Mouse (Mus musculus): ENCODE data around the gene Dkk3. TPM values are rescaled to one million over a fixed set of nuclear protein-coding genes. Genes with fewer than 3 reads are reported as not detected.
"Not testable (repeated sequence)": the region's sequence is repeated elsewhere in the genome, so short reads cannot be mapped to it uniquely, and the experiment has no call there.

Dkk3 gene
- polyA plus RNA-seq, 1 experiment from 2014 or later: 26.7 TPM

DNA sequence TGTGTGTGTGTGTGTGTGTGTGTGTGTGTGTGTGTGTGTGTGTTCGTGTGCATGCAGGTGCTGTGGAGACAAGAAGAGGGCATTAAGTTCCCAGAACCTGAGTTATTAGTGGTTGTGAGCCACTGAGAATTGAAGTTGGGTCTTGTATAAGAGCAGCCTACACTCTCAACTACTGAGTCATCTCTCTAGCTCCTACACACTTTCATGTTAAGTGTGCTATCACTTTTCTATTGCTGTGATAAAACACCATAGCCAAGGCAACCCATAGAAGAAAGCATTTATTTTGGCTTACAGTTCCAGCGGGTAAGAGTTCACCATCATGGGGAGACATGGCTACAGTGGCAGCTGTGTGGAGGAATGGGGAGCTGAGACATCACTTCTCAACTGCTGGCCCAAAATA, 17.8 kb upstream of the Dkk3 start:
- ATAC-seq: no peak
- no peaks in the 10 kb centered on the region for H3K9me3 ChIP-seq (ENCODE audit: control insufficient read depth, low read length)
- H3K36me3 ChIP-seq (ENCODE audit: control insufficient read depth, insufficient read depth, low read length): no peaks in the 10 kb centered on the region
- H3K4me1 ChIP-seq (ENCODE audit: control insufficient read depth, insufficient read depth, low read length): peaks cover 4% of the 10 kb centered on the region; the same call in 1 of the 2 replicates
- H3K27ac ChIP-seq (ENCODE audit: low read length): no peak overlapping the region
- H3K9ac ChIP-seq (ENCODE audit: low read depth, low read length): no peak overlapping the region
- no peak overlapping the region for H3K4me3 ChIP-seq (ENCODE audit: low read length)
- 0 out of 2 replicates have a peak, but pooled peaks cover 2% of the 10 kb centered on the region for H3K27me3 ChIP-seq (replicated peaks; ENCODE audit: control insufficient read depth, insufficient read depth, low read length)
- no peak overlapping the region for H3K4me2 ChIP-seq (ENCODE audit: low read depth, low read length)
- WGBS: 87% methylated on average over 2 of the region's 2 CpGs

- 0 out of 2 replicates have a peak, but pooled peaks cover 2% of the 10 kb centered on the region for H3K27me3 ChIP-seq (replicated peaks; ENCODE audit: control insufficient read depth, insufficient read depth, low read length)
- 62% methylated on average over 4 of the region's 4 CpGs for WGBS
Observed at GRCm38 (mm10) chr7:112172669-112173068, 13.8 kb upstream of the Dkk3 start.

GRCm38 (mm10) chr7:112169955-112170692, 11.3 kb upstream of the Dkk3 start:
- no peaks in the 10 kb centered on the region for H3K9me3 ChIP-seq (ENCODE audit: control insufficient read depth, low read length)
- H3K4me3 ChIP-seq (ENCODE audit: low read length): no peak overlapping the region
- peaks cover 7% of the 10 kb centered on the region for H3K4me1 ChIP-seq (ENCODE audit: control insufficient read depth, insufficient read depth, low read length)
- 13% methylated on average over 10 of the region's 10 CpGs for WGBS
- no peak overlapping the region for H3K9ac ChIP-seq (ENCODE audit: low read depth, low read length)
- no peaks in the 10 kb centered on the region for H3K36me3 ChIP-seq (ENCODE audit: control insufficient read depth, insufficient read depth, low read length)
- H3K27ac ChIP-seq (ENCODE audit: low read length): 0 out of 2 replicates have a peak overlapping the region, but pooled peaks have one; percentile 36
- peak; percentile 80 for ATAC-seq
- H3K4me2 ChIP-seq (ENCODE audit: low read depth, low read length): no peak overlapping the region
- H3K27me3 ChIP-seq (replicated peaks; ENCODE audit: control insufficient read depth, insufficient read depth, low read length): 0 out of 2 replicates have a peak, but pooled peaks cover 2% of the 10 kb centered on the region

More at GRCm38 (mm10) chr7:112172669-112173068, 13.8 kb upstream of the Dkk3 start:
- H3K4me3 ChIP-seq (ENCODE audit: low read length): no peak overlapping the region
- H3K27ac ChIP-seq (ENCODE audit: low read length): no peak overlapping the region
- H3K9me3 ChIP-seq (ENCODE audit: control insufficient read depth, low read length): no peaks in the 10 kb centered on the region
- no peak overlapping the region for H3K9ac ChIP-seq (ENCODE audit: low read depth, low read length)
- ATAC-seq: no peak
- no peak overlapping the region for H3K4me2 ChIP-seq (ENCODE audit: low read depth, low read length)
- no peaks in the 10 kb centered on the region for H3K36me3 ChIP-seq (ENCODE audit: control insufficient read depth, insufficient read depth, low read length)
- H3K4me1 ChIP-seq (ENCODE audit: control insufficient read depth, insufficient read depth, low read length): peaks cover 7% of the 10 kb centered on the region

DNA sequence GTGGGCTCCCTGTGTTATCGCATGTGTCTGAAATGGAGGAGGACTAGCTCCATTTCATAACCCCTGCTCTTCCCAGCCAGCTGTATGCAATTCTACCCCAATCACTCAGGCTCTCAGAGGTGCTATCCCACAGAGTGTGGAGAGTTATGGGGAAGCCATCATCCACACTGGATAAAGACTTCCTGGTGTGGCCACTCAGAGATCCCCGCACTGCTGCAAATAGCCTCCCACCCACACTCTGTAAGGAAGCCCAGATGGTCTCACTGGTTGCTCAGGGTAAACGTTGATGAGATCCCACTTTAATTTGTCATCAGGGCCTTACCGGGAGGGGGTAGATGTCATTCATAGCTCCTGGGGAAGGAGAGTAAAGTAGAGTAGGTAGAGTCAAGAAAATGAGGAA, 6.7 kb upstream of the Dkk3 start:
- WGBS: 75% methylated on average over 4 of the region's 4 CpGs
- no peaks in the 10 kb centered on the region for H3K9me3 ChIP-seq (ENCODE audit: control insufficient read depth, low read length)
- no peak for ATAC-seq

GRCm38 (mm10) chr7:112165032-112165431, 6.2 kb upstream of the Dkk3 start:
- not testable (repeated sequence) for H3K27me3 ChIP-seq (replicated peaks; ENCODE audit: control insufficient read depth, insufficient read depth, low read length); H3K9me3 ChIP-seq (ENCODE audit: control insufficient read depth, low read length); H3K4me3 ChIP-seq (ENCODE audit: low read length); ATAC-seq; H3K4me1 ChIP-seq (ENCODE audit: control insufficient read depth, insufficient read depth, low read length); H3K4me2 ChIP-seq (ENCODE audit: low read depth, low read length); H3K36me3 ChIP-seq (ENCODE audit: control insufficient read depth, insufficient read depth, low read length); H3K9ac ChIP-seq (ENCODE audit: low read depth, low read length); H3K27ac ChIP-seq (ENCODE audit: low read length)
- 89% methylated on average over 4 of the region's 4 CpGs for WGBS

More for the DNA sequence above, 6.7 kb upstream of the Dkk3 start:
- no peak overlapping the region for H3K4me3 ChIP-seq (ENCODE audit: low read length)
- H3K9ac ChIP-seq (ENCODE audit: low read depth, low read length): no peak overlapping the region
- H3K27me3 ChIP-seq (replicated peaks; ENCODE audit: control insufficient read depth, insufficient read depth, low read length): no peaks in the 10 kb centered on the region
- no peak overlapping the region for H3K27ac ChIP-seq (ENCODE audit: low read length)
- H3K4me2 ChIP-seq (ENCODE audit: low read depth, low read length): no peak overlapping the region
- peaks cover 7% of the 10 kb centered on the region for H3K4me1 ChIP-seq (ENCODE audit: control insufficient read depth, insufficient read depth, low read length)
- no peaks in the 10 kb centered on the region for H3K36me3 ChIP-seq (ENCODE audit: control insufficient read depth, insufficient read depth, low read length)

- ATAC-seq: no peak
- Histone ChIP-seq H3K27me3 (replicated peaks; ENCODE audit: control insufficient read depth, insufficient read depth, low read length) (no peaks in the 10 kb centered on the region), H3K4me1 (ENCODE audit: control insufficient read depth, insufficient read depth, low read length) (no peaks in the 10 kb centered on the region), H3K36me3 (ENCODE audit: control insufficient read depth, insufficient read depth, low read length) (no peaks in the 10 kb centered on the region), H3K9me3 (ENCODE audit: control insufficient read depth, low read length) (no peaks in the 10 kb centered on the region), H3K9ac (ENCODE audit: low read depth, low read length) (no peak overlapping the region), H3K27ac (ENCODE audit: low read length) (no peak overlapping the region), H3K4me2 (ENCODE audit: low read depth, low read length) (no peak overlapping the region), H3K4me3 (ENCODE audit: low read length) (no peak overlapping the region)
- 60% methylated on average over 3 of the region's 3 CpGs for WGBS
Observed at GRCm38 (mm10) chr7:112164430-112164829, 5.6 kb upstream of the Dkk3 start.

DNA sequence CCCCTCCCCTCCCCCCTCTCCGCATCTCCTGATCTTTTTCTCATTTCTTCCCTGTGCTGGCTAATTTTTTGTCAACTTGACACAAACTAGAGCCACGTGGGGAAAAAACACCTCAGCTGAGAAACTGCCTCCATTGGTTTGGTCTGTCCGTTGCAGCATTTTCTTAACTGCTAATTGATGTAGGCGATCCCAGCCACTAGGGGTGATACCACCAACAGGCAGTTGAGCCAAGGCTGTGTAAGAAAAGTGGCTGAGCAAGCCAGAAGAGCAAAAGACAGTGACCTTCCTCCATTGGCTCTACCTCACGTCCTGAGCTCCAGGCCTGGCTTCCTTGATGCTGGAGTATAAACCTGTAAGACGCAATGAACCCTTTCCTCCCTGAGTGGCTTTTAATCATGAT, 978 bp upstream of the Dkk3 start:
- H3K4me2 ChIP-seq (ENCODE audit: low read depth, low read length): no peak overlapping the region
- no peaks in the 10 kb centered on the region for H3K9me3 ChIP-seq (ENCODE audit: control insufficient read depth, low read length)
- H3K27ac ChIP-seq (ENCODE audit: low read length): no peak overlapping the region
- 59% methylated on average over 6 of the region's 6 CpGs for WGBS
- no peak overlapping the region for H3K4me3 ChIP-seq (ENCODE audit: low read length)
- H3K4me1 ChIP-seq (ENCODE audit: control insufficient read depth, insufficient read depth, low read length): peaks cover 14% of the 10 kb centered on the region
- no peak overlapping the region for H3K9ac ChIP-seq (ENCODE audit: low read depth, low read length)
- no peaks in the 10 kb centered on the region for H3K36me3 ChIP-seq (ENCODE audit: control insufficient read depth, insufficient read depth, low read length)
- no peaks in the 10 kb centered on the region for H3K27me3 ChIP-seq (replicated peaks; ENCODE audit: control insufficient read depth, insufficient read depth, low read length)
- ATAC-seq: no peak

- peak overlapping the region; percentile 63 for H3K4me2 ChIP-seq (ENCODE audit: low read depth, low read length)
- WGBS: under 1% methylated on average over 22 of the region's 23 CpGs
- peak overlapping the region; percentile 55 for H3K4me3 ChIP-seq (ENCODE audit: low read length)
- H3K36me3 ChIP-seq (ENCODE audit: control insufficient read depth, insufficient read depth, low read length): no peaks in the 10 kb centered on the region
- no peaks in the 10 kb centered on the region for H3K27me3 ChIP-seq (replicated peaks; ENCODE audit: control insufficient read depth, insufficient read depth, low read length)
- H3K9me3 ChIP-seq (ENCODE audit: control insufficient read depth, low read length): no peaks in the 10 kb centered on the region
- peaks cover 17% of the 10 kb centered on the region for H3K4me1 ChIP-seq (ENCODE audit: control insufficient read depth, insufficient read depth, low read length)
- H3K9ac ChIP-seq (ENCODE audit: low read depth, low read length): peak overlapping the region; percentile 70
- ATAC-seq: peak; percentile 58
- H3K27ac ChIP-seq (ENCODE audit: low read length): peak overlapping the region; percentile 73
Observed at GRCm38 (mm10) chr7:112158316-112158741, 528 bp downstream of the Dkk3 start.

GRCm38 (mm10) chr7:112157584-112158315, 1.1 kb downstream of the Dkk3 start:
- peak; percentile 22 for ATAC-seq
- peak overlapping the region; percentile 63 for H3K4me2 ChIP-seq (ENCODE audit: low read depth, low read length)
- H3K4me1 ChIP-seq (ENCODE audit: control insufficient read depth, insufficient read depth, low read length): peaks cover 17% of the 10 kb centered on the region
- H3K36me3 ChIP-seq (ENCODE audit: control insufficient read depth, insufficient read depth, low read length): no peaks in the 10 kb centered on the region
- peak overlapping the region; percentile 73 for H3K27ac ChIP-seq (ENCODE audit: low read length)
- WGBS: 13% methylated on average over 23 of the region's 23 CpGs
- H3K9me3 ChIP-seq (ENCODE audit: control insufficient read depth, low read length): no peaks in the 10 kb centered on the region
- H3K9ac ChIP-seq (ENCODE audit: low read depth, low read length): peak overlapping the region; percentile 70
- no peaks in the 10 kb centered on the region for H3K27me3 ChIP-seq (replicated peaks; ENCODE audit: control insufficient read depth, insufficient read depth, low read length)
- peak overlapping the region; percentile 55 for H3K4me3 ChIP-seq (ENCODE audit: low read length)
